Mouse (Mus musculus): ENCODE results near the gene Rap2a. TPM values are rescaled to one million over a fixed set of nuclear protein-coding genes. Genes with fewer than 3 reads are reported as not detected.

Rap2a gene
- 19.7 TPM in 2 replicates for polyA plus RNA-seq (2014; fragmentation: Nextera tagmentation; extraction: Ambion mirVana)

GRCm38 (mm10) chr14:120477982-120478568, at the start of gene Rap2a:
TSS of gene Rap2a (plus strand) at chr14:120478444.
- DNase-seq (ENCODE audit: low spot score, missing footprints) (peak; percentile 99), ATAC-seq (ENCODE audit: low FRiP score) (peak; percentile 90)
- Histone ChIP-seq H3K9ac (ENCODE audit: low read length) (peak within 1 kb of the TSS; percentile 84), H3K27me3 (ENCODE audit: control insufficient read depth, insufficient read depth, low read length) (no peaks in the 10 kb centered on the region), H3K4me2 (peak within 1 kb of the TSS; percentile 65), H3K36me3 (ENCODE audit: control insufficient read depth, insufficient read depth, low read length) (no peaks in the 10 kb centered on the region), H3K4me3 (ENCODE audit: low read depth, low read length) (peak within 1 kb of the TSS; percentile 77), H3K9me3 (ENCODE audit: control insufficient read depth, low read length) (no peaks in the 10 kb centered on the region), H3K27ac (ENCODE audit: low read depth, low read length) (peak within 1 kb of the TSS; percentile 92), H3K4me1 (ENCODE audit: control insufficient read depth, insufficient read depth, low read length) (peaks cover 8% of the 10 kb centered on the region; the same call in 1 of the 2 replicates)
- under 1% methylated on average over 53 of the region's 78 CpGs for WGBS

DNA sequence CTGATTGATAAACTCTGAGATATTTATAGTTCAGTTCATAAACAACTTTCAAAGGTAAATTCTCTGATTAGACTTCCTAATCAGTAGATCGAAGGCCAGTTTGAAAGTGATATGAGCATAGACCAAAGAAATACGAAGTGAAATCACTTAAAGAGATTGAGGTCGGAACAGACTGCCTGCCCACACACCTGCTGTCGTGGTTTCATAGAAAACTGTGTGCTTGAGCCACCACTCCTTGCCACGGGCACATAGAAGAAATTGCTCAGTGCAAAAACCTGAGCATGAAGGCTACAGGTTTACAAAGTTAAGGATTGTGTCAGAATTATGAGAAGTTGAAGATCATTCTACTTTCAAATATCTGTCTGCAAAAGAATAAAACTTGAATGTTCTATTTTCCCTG, 49.7 kb upstream of the Rap2a start:
- WGBS: 93% methylated on average over 5 of the region's 5 CpGs
- no peak for DNase-seq (ENCODE audit: low spot score, missing footprints)
- Histone ChIP-seq H3K9me3 (ENCODE audit: control insufficient read depth, low read length) (peaks cover 3% of the 10 kb centered on the region; the same call in 1 of the 2 replicates), H3K27me3 (ENCODE audit: control insufficient read depth, insufficient read depth, low read length) (no peaks in the 10 kb centered on the region), H3K36me3 (ENCODE audit: control insufficient read depth, insufficient read depth, low read length) (no peaks in the 10 kb centered on the region), H3K27ac (ENCODE audit: low read depth, low read length) (no peak overlapping the region), H3K4me3 (ENCODE audit: low read depth, low read length) (no peak overlapping the region), H3K4me1 (ENCODE audit: control insufficient read depth, insufficient read depth, low read length) (no peaks in the 10 kb centered on the region), H3K9ac (ENCODE audit: low read length) (no peak overlapping the region), H3K4me2 (no peak overlapping the region)
- ATAC-seq (ENCODE audit: low FRiP score): no peak

- ATAC-seq (ENCODE audit: low FRiP score) (no peak), DNase-seq (ENCODE audit: low spot score, missing footprints) (peak; percentile 89)
- no peaks in the 10 kb centered on the region for H3K36me3 ChIP-seq (ENCODE audit: control insufficient read depth, insufficient read depth, low read length)
- no peaks in the 10 kb centered on the region for H3K4me1 ChIP-seq (ENCODE audit: control insufficient read depth, insufficient read depth, low read length)
- H3K9ac ChIP-seq (ENCODE audit: low read length): no peak overlapping the region
- H3K27ac ChIP-seq (ENCODE audit: low read depth, low read length): no peak overlapping the region
- no peak overlapping the region for H3K4me3 ChIP-seq (ENCODE audit: low read depth, low read length)
- H3K9me3 ChIP-seq (ENCODE audit: control insufficient read depth, low read length): no peaks in the 10 kb centered on the region
- no peaks in the 10 kb centered on the region for H3K27me3 ChIP-seq (ENCODE audit: control insufficient read depth, insufficient read depth, low read length)
- H3K4me2 ChIP-seq: no peak overlapping the region
Measured at GRCm38 (mm10) chr14:120432773-120433172, 45.5 kb upstream of the Rap2a start.

GRCm38 (mm10) chr14:120433931-120434398, 44.3 kb upstream of the Rap2a start:
- Histone ChIP-seq H3K27me3 (ENCODE audit: control insufficient read depth, insufficient read depth, low read length) (no peaks in the 10 kb centered on the region), H3K9me3 (ENCODE audit: control insufficient read depth, low read length) (no peaks in the 10 kb centered on the region), H3K4me3 (ENCODE audit: low read depth, low read length) (no peak overlapping the region), H3K9ac (ENCODE audit: low read length) (no peak overlapping the region), H3K36me3 (ENCODE audit: control insufficient read depth, insufficient read depth, low read length) (no peaks in the 10 kb centered on the region), H3K27ac (ENCODE audit: low read depth, low read length) (no peak overlapping the region), H3K4me1 (ENCODE audit: control insufficient read depth, insufficient read depth, low read length) (no peaks in the 10 kb centered on the region), H3K4me2 (no peak overlapping the region)
- peak; percentile 85 for DNase-seq (ENCODE audit: low spot score, missing footprints)
- ATAC-seq (ENCODE audit: low FRiP score): no peak
- whole genome bisulfite sequencing: 80% methylated on average over 8 of the region's 8 CpGs

DNA sequence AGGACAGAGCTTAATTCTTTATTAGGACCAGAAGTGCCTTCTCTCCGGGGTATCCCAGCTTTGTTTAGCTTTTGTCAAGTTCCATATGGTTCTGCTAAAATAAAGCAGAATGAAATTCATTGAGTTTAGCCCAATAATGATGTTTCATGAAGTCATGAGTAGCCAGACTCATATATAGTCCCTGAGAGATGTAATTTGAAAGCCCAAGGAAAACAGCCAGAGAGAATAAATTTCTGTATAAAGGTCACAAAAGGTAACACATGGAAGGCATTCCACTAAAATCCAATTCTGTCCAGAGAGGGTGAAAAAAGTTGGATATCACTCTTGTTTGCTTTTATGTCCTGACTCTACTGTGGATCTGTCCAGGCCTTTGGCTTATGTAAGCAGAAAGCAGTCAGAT, 43.4 kb upstream of the Rap2a start:
- no peak overlapping the region for H3K27ac ChIP-seq (ENCODE audit: low read depth, low read length)
- H3K4me2 ChIP-seq: no peak overlapping the region
- no peaks in the 10 kb centered on the region for H3K4me1 ChIP-seq (ENCODE audit: control insufficient read depth, insufficient read depth, low read length)
- no peaks in the 10 kb centered on the region for H3K27me3 ChIP-seq (ENCODE audit: control insufficient read depth, insufficient read depth, low read length)
- no peaks in the 10 kb centered on the region for H3K9me3 ChIP-seq (ENCODE audit: control insufficient read depth, low read length)
- DNase-seq (ENCODE audit: low spot score, missing footprints): no peak
- H3K36me3 ChIP-seq (ENCODE audit: control insufficient read depth, insufficient read depth, low read length): no peaks in the 10 kb centered on the region
- no peak overlapping the region for H3K4me3 ChIP-seq (ENCODE audit: low read depth, low read length)
- ATAC-seq (ENCODE audit: low FRiP score): no peak
- WGBS: 85% methylated on average over 1 of the region's 1 CpGs
- H3K9ac ChIP-seq (ENCODE audit: low read length): no peak overlapping the region

DNA sequence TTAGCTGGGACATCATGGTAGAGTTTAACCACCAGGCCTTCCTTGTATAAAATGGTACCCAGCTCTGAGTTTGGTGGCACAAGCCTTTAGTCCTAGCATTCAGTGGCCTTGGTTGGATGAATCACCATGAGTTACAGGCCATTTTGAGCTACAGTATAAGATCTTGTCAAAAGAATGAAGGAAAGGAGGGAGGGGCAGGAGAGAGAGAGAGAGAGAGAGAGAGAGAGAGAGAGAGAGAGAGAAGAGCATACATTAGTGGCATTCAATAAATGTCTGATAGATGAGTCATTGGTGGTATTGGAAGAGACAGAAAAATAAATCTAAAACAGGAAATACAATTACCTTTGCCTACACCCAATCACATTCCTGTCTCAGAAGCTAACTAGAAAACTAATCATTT, 37.5 kb upstream of the Rap2a start:
- ATAC-seq (ENCODE audit: low FRiP score) (no peak), DNase-seq (ENCODE audit: low spot score, missing footprints) (no peak)
- Histone ChIP-seq H3K4me1 (ENCODE audit: control insufficient read depth, insufficient read depth, low read length) (no peaks in the 10 kb centered on the region), H3K9me3 (ENCODE audit: control insufficient read depth, low read length) (no peaks in the 10 kb centered on the region), H3K27me3 (ENCODE audit: control insufficient read depth, insufficient read depth, low read length) (no peaks in the 10 kb centered on the region), H3K4me2 (no peak overlapping the region), H3K9ac (ENCODE audit: low read length) (no peak overlapping the region), H3K36me3 (ENCODE audit: control insufficient read depth, insufficient read depth, low read length) (no peaks in the 10 kb centered on the region), H3K4me3 (ENCODE audit: low read depth, low read length) (no peak overlapping the region), H3K27ac (ENCODE audit: low read depth, low read length) (no peak overlapping the region)

DNA sequence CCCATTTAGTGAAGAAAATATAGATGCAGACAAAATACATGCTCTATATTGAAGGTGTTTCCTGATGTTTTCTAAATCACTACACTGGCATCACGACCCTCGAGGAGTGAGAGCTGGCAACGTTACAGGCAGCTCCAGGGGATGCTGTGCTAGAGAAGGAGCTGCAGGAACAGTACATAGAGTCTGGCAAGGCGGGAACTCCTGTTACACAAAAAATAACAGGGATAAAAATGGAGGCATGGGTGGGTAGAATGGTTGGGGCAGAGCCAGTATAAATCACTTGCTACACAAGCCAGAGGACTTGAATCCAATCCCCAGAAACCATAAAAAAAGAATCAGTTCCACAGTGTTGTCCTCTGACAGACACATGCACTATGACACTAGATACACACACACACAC, 37.0 kb upstream of the Rap2a start:
- H3K9me3 ChIP-seq (ENCODE audit: control insufficient read depth, low read length): no peaks in the 10 kb centered on the region
- H3K36me3 ChIP-seq (ENCODE audit: control insufficient read depth, insufficient read depth, low read length): no peaks in the 10 kb centered on the region
- no peaks in the 10 kb centered on the region for H3K27me3 ChIP-seq (ENCODE audit: control insufficient read depth, insufficient read depth, low read length)
- no peak overlapping the region for H3K4me3 ChIP-seq (ENCODE audit: low read depth, low read length)
- H3K4me2 ChIP-seq: no peak overlapping the region
- no peak overlapping the region for H3K27ac ChIP-seq (ENCODE audit: low read depth, low read length)
- no peaks in the 10 kb centered on the region for H3K4me1 ChIP-seq (ENCODE audit: control insufficient read depth, insufficient read depth, low read length)
- H3K9ac ChIP-seq (ENCODE audit: low read length): no peak overlapping the region
- ATAC-seq (ENCODE audit: low FRiP score): no peak
- no peak for DNase-seq (ENCODE audit: low spot score, missing footprints)
- WGBS: 91% methylated on average over 4 of the region's 4 CpGs

- Histone ChIP-seq H3K27me3 (ENCODE audit: control insufficient read depth, insufficient read depth, low read length) (no peaks in the 10 kb centered on the region), H3K4me1 (ENCODE audit: control insufficient read depth, insufficient read depth, low read length) (no peaks in the 10 kb centered on the region), H3K36me3 (ENCODE audit: control insufficient read depth, insufficient read depth, low read length) (no peaks in the 10 kb centered on the region), H3K9me3 (ENCODE audit: control insufficient read depth, low read length) (no peaks in the 10 kb centered on the region), H3K4me3 (ENCODE audit: low read depth, low read length) (no peak overlapping the region), H3K9ac (ENCODE audit: low read length) (no peak overlapping the region), H3K27ac (ENCODE audit: low read depth, low read length) (no peak overlapping the region), H3K4me2 (no peak overlapping the region)
- 90% methylated on average over 13 of the region's 13 CpGs for WGBS
- ATAC-seq (ENCODE audit: low FRiP score) (no peak), DNase-seq (ENCODE audit: low spot score, missing footprints) (no peak)
Measured at GRCm38 (mm10) chr14:120441836-120442235, 36.4 kb upstream of the Rap2a start.

GRCm38 (mm10) chr14:120454221-120454620, 24.0 kb upstream of the Rap2a start:
- DNase-seq (ENCODE audit: low spot score, missing footprints) (no peak), ATAC-seq (ENCODE audit: low FRiP score) (no peak)
- H3K9me3 ChIP-seq (ENCODE audit: control insufficient read depth, low read length): no peaks in the 10 kb centered on the region
- no peak overlapping the region for H3K9ac ChIP-seq (ENCODE audit: low read length)
- no peak overlapping the region for H3K4me2 ChIP-seq
- no peaks in the 10 kb centered on the region for H3K4me1 ChIP-seq (ENCODE audit: control insufficient read depth, insufficient read depth, low read length)
- H3K4me3 ChIP-seq (ENCODE audit: low read depth, low read length): no peak overlapping the region
- no peak overlapping the region for H3K27ac ChIP-seq (ENCODE audit: low read depth, low read length)
- H3K36me3 ChIP-seq (ENCODE audit: control insufficient read depth, insufficient read depth, low read length): no peaks in the 10 kb centered on the region
- no peaks in the 10 kb centered on the region for H3K27me3 ChIP-seq (ENCODE audit: control insufficient read depth, insufficient read depth, low read length)
- WGBS: 79% methylated on average over 7 of the region's 7 CpGs

Measured in midbrain, embryonic 11.5 days (tissue).